Mouse (Mus musculus) liver, embryonic 14.5 days (tissue): ENCODE data around the gene Gm44511.

Experiments used
- CTCF ChIP-seq: IDR thresholded peaks from 2 replicates; pipeline ENCODE4 v1.5.1; 2016; ENCODE audit warnings: antibody characterized with exemption, low read depth, control low read depth
- EP300 ChIP-seq: IDR thresholded peaks from 2 replicates; pipeline ENCODE4 v1.6.1; 2016; ENCODE audit warnings: antibody characterized with exemption, low read depth

- TF ChIP-seq EP300 (no peak), CTCF (no peak)
Measured at GRCm38 (mm10) chr6:128852766-128853165, 26.7 kb upstream of the Gm44511 start.
